8 mouse cellular contexts compared by ENCODE assay signal in the genomic region with DNA sequence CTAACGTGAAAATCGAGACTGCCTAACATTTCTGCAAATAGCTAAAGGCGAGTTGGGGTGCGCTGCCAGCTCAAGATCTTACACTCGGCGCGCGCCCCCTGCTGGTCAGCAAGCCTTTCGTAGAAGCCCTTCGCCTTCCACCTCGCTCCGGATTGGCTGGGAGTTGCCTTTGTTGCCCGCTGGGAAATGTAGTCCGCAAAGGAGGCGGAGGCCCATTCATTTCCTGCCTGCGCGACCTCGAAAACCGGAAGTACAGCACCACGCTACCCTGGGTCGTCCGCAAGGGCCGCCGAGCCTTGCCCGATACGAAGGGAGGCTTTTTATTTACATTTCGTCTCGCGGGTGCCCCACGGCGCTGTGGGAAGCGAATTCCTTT. TPM values are rescaled to one million over a fixed set of nuclear protein-coding genes. Genes with fewer than 3 reads are reported as not detected.
DNase-seq lines count a peak whose midpoint lies in the region; ATAC-seq and TF ChIP-seq lines count a peak whose summit lies in the region.

No protein-coding gene starts in this region.

- TF ChIP-seq EP300 in ES-Bruce4 (IDR thresholded peaks at IDR 0.05; ENCODE audit: insufficient read depth, low read depth, low read length) = no peak
- no peak for TF ChIP-seq EP300 in liver, postnatal 0 days (IDR thresholded peaks at IDR 0.05; ENCODE audit: low read depth)

- peak overlapping the region; percentile 63 for H3K9ac ChIP-seq in ES-Bruce4 (ENCODE audit: low read depth, poor library complexity, severe bottlenecking)
- H3K9ac ChIP-seq in forebrain, embryonic 13.5 days = peak overlapping the region; percentile 52
- H3K9ac ChIP-seq in liver, postnatal 0 days (replicated peaks) = peak overlapping the region; percentile 56
- peak overlapping the region; percentile 46 for H3K9ac ChIP-seq in neural tube, embryonic 14.5 days (replicated peaks; ENCODE audit: low read depth, low read length)

- TF ChIP-seq CTCF in ES-Bruce4 (IDR thresholded peaks at IDR 0.05; ENCODE audit: low read depth, low read length) = peak; percentile 91
- peak; percentile 99 for TF ChIP-seq CTCF in liver, postnatal 0 days (IDR thresholded peaks at IDR 0.05; ENCODE audit: low read depth)

- no peaks in the 10 kb centered on the region for H3K27me3 ChIP-seq in ES-Bruce4 (ENCODE audit: control insufficient read depth, insufficient read depth, low read length, poor library complexity, severe bottlenecking)
- no peaks in the 10 kb centered on the region for H3K27me3 ChIP-seq in forebrain, embryonic 13.5 days
- no peaks in the 10 kb centered on the region for H3K27me3 ChIP-seq in liver, postnatal 0 days (ENCODE audit: insufficient read depth, low read length)
- no peaks in the 10 kb centered on the region for H3K27me3 ChIP-seq in neural tube, embryonic 14.5 days (ENCODE audit: control insufficient read depth, insufficient read depth, low read length)

- intact Hi-C loops in heart, postnatal 10 days (cut with DNase I) = loop anchor here (1.0 to 2.0 kb wide), 2 partner anchors 21 to 124 kb away; partner anchors contain the start of gene Ticam1

- H3K4me3 ChIP-seq in ES-Bruce4 (ENCODE audit: low read depth, low read length) = peak overlapping the region; percentile 91
- peak overlapping the region; percentile 72 for H3K4me3 ChIP-seq in forebrain, embryonic 13.5 days
- peak overlapping the region; percentile 76 for H3K4me3 ChIP-seq in liver, postnatal 0 days (ENCODE audit: low read depth, low read length)
- peak overlapping the region; percentile 59 for H3K4me3 ChIP-seq in neural tube, embryonic 14.5 days (ENCODE audit: low read depth, low read length)

- H3K4me1 ChIP-seq in ES-Bruce4 (ENCODE audit: control insufficient read depth, insufficient read depth, low read length) = peaks cover 2% of the 10 kb centered on the region
- H3K4me1 ChIP-seq in forebrain, embryonic 13.5 days = peaks cover 49% of the 10 kb centered on the region
- H3K4me1 ChIP-seq in liver, postnatal 0 days (ENCODE audit: insufficient read depth) = peaks cover 35% of the 10 kb centered on the region
- H3K4me1 ChIP-seq in neural tube, embryonic 14.5 days (ENCODE audit: control insufficient read depth, insufficient read depth, low read length) = peaks cover 31% of the 10 kb centered on the region

- DNase-seq in heart, postnatal 10 days = peak; percentile 99
- DNase-seq in large intestine, adult 2 months (ENCODE audit: low read depth, low spot score) = peak; percentile 98
- DNase-seq in liver, postnatal 0 days = peak; percentile 99
- DNase-seq in testis, postnatal 10 days (ENCODE audit: low spot score) = peak; percentile 99

- H3K4me2 ChIP-seq in forebrain, embryonic 13.5 days = peak overlapping the region; percentile 77
- peak overlapping the region; percentile 87 for H3K4me2 ChIP-seq in liver, postnatal 0 days (ENCODE audit: low read depth, low read length)
- H3K4me2 ChIP-seq in neural tube, embryonic 14.5 days (ENCODE audit: low read depth, low read length) = peak overlapping the region; percentile 65

- H3K9me3 ChIP-seq in ES-Bruce4 (replicated peaks; ENCODE audit: control insufficient read depth, insufficient read depth, low read length, poor library complexity, severe bottlenecking) = no peaks in the 10 kb centered on the region
- H3K9me3 ChIP-seq in forebrain, embryonic 13.5 days (replicated peaks) = no peaks in the 10 kb centered on the region
- H3K9me3 ChIP-seq in liver, postnatal 0 days (ENCODE audit: low read length) = no peaks in the 10 kb centered on the region
- no peaks in the 10 kb centered on the region for H3K9me3 ChIP-seq in neural tube, embryonic 14.5 days (ENCODE audit: control insufficient read depth, low read length)

- under 1% methylated on average over 32 of the region's 32 CpGs for WGBS in forebrain, embryonic 13.5 days
- WGBS in large intestine, adult 2 months = under 1% methylated on average over 32 of the region's 32 CpGs
- WGBS in liver, postnatal 0 days (ENCODE audit: insufficient replicate concordance) = 2% methylated on average over 32 of the region's 32 CpGs
- under 1% methylated on average over 32 of the region's 32 CpGs for WGBS in neural tube, embryonic 14.5 days

- peaks cover 8% of the 10 kb centered on the region for H3K36me3 ChIP-seq in ES-Bruce4 (ENCODE audit: control insufficient read depth, insufficient read depth, low read length, poor library complexity, severe bottlenecking)
- peaks cover 33% of the 10 kb centered on the region for H3K36me3 ChIP-seq in forebrain, embryonic 13.5 days (ENCODE audit: poor library complexity, severe bottlenecking)
- H3K36me3 ChIP-seq in liver, postnatal 0 days (replicated peaks; ENCODE audit: insufficient read depth, low read length) = peaks cover 14% of the 10 kb centered on the region
- H3K36me3 ChIP-seq in neural tube, embryonic 14.5 days (ENCODE audit: control insufficient read depth, insufficient read depth, low read length) = peaks cover 11% of the 10 kb centered on the region; the same call in 1 of the 2 replicates

- peak; percentile 86 for ATAC-seq in cerebellum, adult (ENCODE audit: insufficient number of reproducible peaks, low FRiP score, low TSS enrichment)
- peak; percentile 94 for ATAC-seq in forebrain, embryonic 13.5 days
- ATAC-seq in liver, postnatal 0 days = peak; percentile 88
- ATAC-seq in neural tube, embryonic 14.5 days (ENCODE audit: low read depth) = peak; percentile 93

- H3K27ac ChIP-seq in ES-Bruce4 (ENCODE audit: insufficient read depth, low read length) = peak overlapping the region; percentile 76
- peak overlapping the region; percentile 91 for H3K27ac ChIP-seq in forebrain, embryonic 13.5 days
- peak overlapping the region; percentile 96 for H3K27ac ChIP-seq in liver, postnatal 0 days (ENCODE audit: low read depth)
- H3K27ac ChIP-seq in neural tube, embryonic 14.5 days (ENCODE audit: low read depth, low read length) = peak overlapping the region; percentile 89

- peak; percentile 16 for TF ChIP-seq POLR2A in ES-Bruce4 (IDR thresholded peaks at IDR 0.05; ENCODE audit: insufficient read depth, low read length)

RNA-seq across cellular contexts. Expression of gene Fem1a, which starts 0.8 kb away (rescaled TPM):
- polyA plus RNA-seq in ES-Bruce4 (2011; ENCODE audit: insufficient read depth, insufficient read length, low read depth, missing spikeins) = 4.9 and 5.4 TPM in 2 replicates
- polyA plus RNA-seq in forebrain, embryonic 13.5 days (2015; fragmentation: Nextera tagmentation; extraction: Ambion mirVana) = 16.5 and 19.3 TPM in 2 replicates
- total RNA-seq in heart, postnatal 10 days (2021) = 10 to 100 TPM; 81.5 to 94.9 TPM
- polyA plus RNA-seq in large intestine, adult 2 months (2012; rRNA removed) = 15.2 and 19.1 TPM in 2 replicates
- polyA plus RNA-seq in liver, postnatal 0 days (2015; fragmentation: Nextera tagmentation; extraction: Ambion mirVana) = 5.1 and 5.2 TPM in 2 replicates
- 20.4 and 23.5 TPM in 2 replicates for polyA plus RNA-seq in neural tube, embryonic 14.5 days (2014; fragmentation: Nextera tagmentation; extraction: Ambion mirVana)

RNA-seq across cellular contexts. Expression of gene Ticam1, which starts 20.7 kb away (rescaled TPM):
- 4.0 and 4.7 TPM in 2 replicates for polyA plus RNA-seq in ES-Bruce4 (2011; ENCODE audit: insufficient read depth, insufficient read length, low read depth, missing spikeins)
- 1.4 and 1.6 TPM in 2 replicates for polyA plus RNA-seq in forebrain, embryonic 13.5 days (2015; fragmentation: Nextera tagmentation; extraction: Ambion mirVana)
- total RNA-seq in heart, postnatal 10 days (2021) = 10 to 100 TPM; 11.6 to 12.7 TPM
- polyA plus RNA-seq in large intestine, adult 2 months (2012; rRNA removed) = 45.4 and 61.3 TPM in 2 replicates
- polyA plus RNA-seq in liver, postnatal 0 days (2015; fragmentation: Nextera tagmentation; extraction: Ambion mirVana) = 2.6 and 3.1 TPM in 2 replicates
- polyA plus RNA-seq in neural tube, embryonic 14.5 days (2014; fragmentation: Nextera tagmentation; extraction: Ambion mirVana) = 0.92 and 1.7 TPM in 2 replicates

RNA-seq across cellular contexts. Expression of gene Plin3, which starts 36.8 kb away (rescaled TPM):
- 57.1 and 60.2 TPM in 2 replicates for polyA plus RNA-seq in ES-Bruce4 (2011; ENCODE audit: insufficient read depth, insufficient read length, low read depth, missing spikeins)
- polyA plus RNA-seq in forebrain, embryonic 13.5 days (2015; fragmentation: Nextera tagmentation; extraction: Ambion mirVana) = 18.3 and 21.8 TPM in 2 replicates
- 10 to 100 TPM; 67.0 to 81.9 TPM for total RNA-seq in heart, postnatal 10 days (2021)
- 81.6 and 154 TPM in 2 replicates for polyA plus RNA-seq in large intestine, adult 2 months (2012; rRNA removed)
- polyA plus RNA-seq in liver, postnatal 0 days (2015; fragmentation: Nextera tagmentation; extraction: Ambion mirVana) = 25.8 and 26.8 TPM in 2 replicates
- 6.9 and 13.2 TPM in 2 replicates for polyA plus RNA-seq in neural tube, embryonic 14.5 days (2014; fragmentation: Nextera tagmentation; extraction: Ambion mirVana)

RNA-seq across cellular contexts. Expression of gene Dpp9, which starts 37.1 kb away (rescaled TPM):
- 20.9 and 21.1 TPM in 2 replicates for polyA plus RNA-seq in ES-Bruce4 (2011; ENCODE audit: insufficient read depth, insufficient read length, low read depth, missing spikeins)
- 32.5 and 33.0 TPM in 2 replicates for polyA plus RNA-seq in forebrain, embryonic 13.5 days (2015; fragmentation: Nextera tagmentation; extraction: Ambion mirVana)
- total RNA-seq in heart, postnatal 10 days (2021) = 10 to 100 TPM; 29.1 to 33.3 TPM
- polyA plus RNA-seq in large intestine, adult 2 months (2012; rRNA removed) = 33.6 and 42.8 TPM in 2 replicates
- polyA plus RNA-seq in liver, postnatal 0 days (2015; fragmentation: Nextera tagmentation; extraction: Ambion mirVana) = 10.2 and 12.1 TPM in 2 replicates
- 21.0 and 26.9 TPM in 2 replicates for polyA plus RNA-seq in neural tube, embryonic 14.5 days (2014; fragmentation: Nextera tagmentation; extraction: Ambion mirVana)

RNA-seq across cellular contexts. Expression of gene Arrdc5, which starts 44.2 kb away (rescaled TPM):
- polyA plus RNA-seq in ES-Bruce4 (2011; ENCODE audit: insufficient read depth, insufficient read length, low read depth, missing spikeins) = not detected in 2 replicates
- polyA plus RNA-seq in forebrain, embryonic 13.5 days (2015; fragmentation: Nextera tagmentation; extraction: Ambion mirVana) = not detected in 2 replicates
- not detected for total RNA-seq in heart, postnatal 10 days (2021)
- polyA plus RNA-seq in large intestine, adult 2 months (2012; rRNA removed) = not detected in 2 replicates
- not detected in 2 replicates for polyA plus RNA-seq in liver, postnatal 0 days (2015; fragmentation: Nextera tagmentation; extraction: Ambion mirVana)
- not detected in 2 replicates for polyA plus RNA-seq in neural tube, embryonic 14.5 days (2014; fragmentation: Nextera tagmentation; extraction: Ambion mirVana)

Comparison
In these comparisons a context has a peak if more than half of its experiments do, and no peak if none do; other contexts are left out.
1. Peak in every context shown above with its lines: DNase-seq, ATAC-seq, H3K4me3 ChIP-seq and H3K27ac ChIP-seq.